Mouse (Mus musculus) gastrocnemius, postnatal 14 days (tissue): Measurements from ENCODE around the gene Tbc1d22a. TPM values are rescaled to one million over a fixed set of nuclear protein-coding genes. Genes with fewer than 3 reads are reported as not detected.

Source experiments
- DNase-seq: peaks from one replicate; pipeline ENCODE4 v3.0.0; 2021; ENCODE audit warnings: mixed read lengths
- intact Hi-C: fragments of 180-260 bp; cut with DNase I; formaldehyde crosslinking; loops from one replicate; pipeline ENCODE4 v1.15.1; 2025; ENCODE audit warnings: low total_unique reads
- total RNA-seq, 2 experiments: library from RNA; stranded (reverse); gene quantifications; 2 replicates each; pipeline ENCODE4 v1.2.3; 2021

Gene Tbc1d22a
- total RNA-seq, 2 experiments from 2014 or later, result 10.4 to 11.9 TPM

- intact Hi-C loops, result no loop called here
- no peak for DNase-seq
These were observed 295.3 kb downstream of the Tbc1d22a start for GRCm38 (mm10) chr15:86509601-86510000.

DNA sequence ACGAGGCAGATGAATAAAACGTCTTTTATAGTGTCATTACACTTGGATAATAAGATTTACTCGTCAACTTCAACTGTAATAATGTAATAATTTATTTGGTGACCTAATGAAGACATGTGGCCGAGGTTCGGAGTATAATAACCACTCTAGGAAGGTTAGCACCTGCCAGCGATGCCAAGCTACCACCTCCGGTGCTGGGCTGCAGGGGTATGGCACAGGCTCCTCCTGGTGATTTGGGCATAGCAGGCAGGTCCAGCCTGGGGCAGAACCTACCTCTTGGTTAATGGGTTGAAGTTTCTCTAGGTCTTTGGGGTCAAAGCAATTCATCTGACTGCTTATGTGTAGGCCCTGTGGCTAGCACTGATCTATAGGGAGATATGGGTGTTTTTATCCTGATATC lies 296.9 kb downstream of the Tbc1d22a start:
- DNase-seq, result no peak
- intact Hi-C loops, result no loop called here

GRCm38 (mm10) chr15:86513336-86513735 lies 299.1 kb downstream of the Tbc1d22a start:
- intact Hi-C loops, result no loop called here
- DNase-seq, result no peak

DNA sequence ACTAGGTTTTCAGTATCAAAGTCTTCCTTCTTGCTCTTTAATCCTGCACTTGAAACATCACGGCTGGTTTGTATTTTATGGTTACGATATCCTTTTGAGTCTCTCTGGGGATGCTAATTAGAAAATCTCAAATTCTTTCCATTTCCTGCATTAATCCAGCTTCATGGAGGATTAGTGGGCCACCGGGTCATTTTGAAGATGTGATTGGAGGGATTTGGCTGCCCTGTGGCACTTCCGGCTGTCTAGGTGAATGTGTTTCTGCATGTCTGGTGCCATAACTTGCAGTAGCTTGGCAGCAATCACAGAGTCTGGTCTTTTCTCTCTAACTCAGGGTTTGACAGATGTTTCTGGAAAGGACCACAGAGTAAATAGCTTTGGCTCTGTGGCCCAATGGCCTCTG lies 305.9 kb downstream of the Tbc1d22a start:
- DNase-seq, result no peak
- intact Hi-C loops, result no loop called here

- intact Hi-C loops, result no loop called here
These were observed 321.1 kb downstream of the Tbc1d22a start for GRCm38 (mm10) chr15:86535356-86535755.

DNA sequence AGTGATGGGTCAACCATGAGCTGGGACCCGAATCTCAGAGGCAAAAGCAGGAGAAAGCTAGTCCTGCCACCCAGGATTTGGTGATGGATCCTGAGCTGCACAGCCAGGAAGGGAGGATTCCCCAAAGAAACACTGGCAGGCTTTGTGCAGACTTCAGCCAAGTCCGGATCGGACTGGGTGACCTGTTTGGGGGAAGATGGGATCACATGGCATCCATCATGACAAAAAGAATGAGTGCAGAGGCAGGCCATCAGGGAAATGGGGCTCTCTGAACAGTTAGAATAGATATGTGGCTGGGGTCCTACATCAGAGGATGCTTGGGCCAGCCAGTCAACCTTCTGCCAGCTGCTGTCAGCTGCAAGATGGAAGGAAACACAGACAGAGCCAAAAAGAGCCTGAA lies 328.1 kb downstream of the Tbc1d22a start:
- intact Hi-C loops, result no loop called here

More at GRCm38 (mm10) chr15:86535356-86535755, 321.1 kb downstream of the Tbc1d22a start:
- DNase-seq, result no peak

GRCm38 (mm10) chr15:86544122-86544795 lies 330.0 kb downstream of the Tbc1d22a start:
- no peak for DNase-seq
- intact Hi-C loops, result no loop called here

More for the DNA sequence above, 328.1 kb downstream of the Tbc1d22a start:
- no peak for DNase-seq

Other genes starting within 250 kb of the Tbc1d22a start
- under 1 TPM; 0.31 to 0.94 TPM for gene Celsr1, start 180.7 kb upstream of the Tbc1d22a start, total RNA-seq
- gene Gramd4, start 156.8 kb upstream of the Tbc1d22a start, total RNA-seq, result 1 to 10 TPM; 7.2 to 8.2 TPM
- gene Cerk, start 28.3 kb upstream of the Tbc1d22a start, total RNA-seq, result 1 to 10 TPM; 6.5 to 7.4 TPM